Mouse (Mus musculus): ENCODE data around the gene Dok3. TPM values are rescaled to one million over a fixed set of nuclear protein-coding genes. Genes with fewer than 3 reads are reported as not detected.
A peak's percentile ranks its signal among the peaks of the same experiment; 100 is the strongest.
"Not testable (repeated sequence)": the region's sequence is repeated elsewhere in the genome, so short reads cannot be mapped to it uniquely, and the experiment has no call there.

Gene Dok3
- 39.8 TPM in 2 replicates for polyA plus RNA-seq (2012; rRNA removed)

- Histone ChIP-seq H3K4me3 (replicated peaks; ENCODE audit: extremely low read depth, low read depth, low read length) (peak within 1 kb of the TSS; percentile 39), H3K4me1 (ENCODE audit: control insufficient read depth, insufficient read depth, low read length) (no peaks in the 10 kb centered on the region)
- TF ChIP-seq CTCF (IDR thresholded peaks at IDR 0.05; ENCODE audit: insufficient read depth, low read length) (no peak), POLR2A (IDR thresholded peaks at IDR 0.05; ENCODE audit: borderline replicate concordance, extremely low read depth, low read depth, low read length) (no peak)
- 70% methylated on average over 8 of the region's 8 CpGs for WGBS
- no peak for DNase-seq
Observed at GRCm38 (mm10) chr13:55529198-55529915, at the start of gene Dok3. Gene Dok3 (minus strand): TSS chr13:55529296.

- TF ChIP-seq CTCF (IDR thresholded peaks at IDR 0.05; ENCODE audit: insufficient read depth, low read length) (no peak), POLR2A (IDR thresholded peaks at IDR 0.05; ENCODE audit: borderline replicate concordance, extremely low read depth, low read depth, low read length) (no peak)
- DNase-seq, result no peak
- WGBS, result 71% methylated on average over 4 of the region's 4 CpGs
- Histone ChIP-seq H3K4me3 (replicated peaks; ENCODE audit: extremely low read depth, low read depth, low read length) (no peak overlapping the region), H3K4me1 (ENCODE audit: control insufficient read depth, insufficient read depth, low read length) (no peaks in the 10 kb centered on the region)
Observed at GRCm38 (mm10) chr13:55578086-55578485, 49.0 kb upstream of the Dok3 start.

DNA sequence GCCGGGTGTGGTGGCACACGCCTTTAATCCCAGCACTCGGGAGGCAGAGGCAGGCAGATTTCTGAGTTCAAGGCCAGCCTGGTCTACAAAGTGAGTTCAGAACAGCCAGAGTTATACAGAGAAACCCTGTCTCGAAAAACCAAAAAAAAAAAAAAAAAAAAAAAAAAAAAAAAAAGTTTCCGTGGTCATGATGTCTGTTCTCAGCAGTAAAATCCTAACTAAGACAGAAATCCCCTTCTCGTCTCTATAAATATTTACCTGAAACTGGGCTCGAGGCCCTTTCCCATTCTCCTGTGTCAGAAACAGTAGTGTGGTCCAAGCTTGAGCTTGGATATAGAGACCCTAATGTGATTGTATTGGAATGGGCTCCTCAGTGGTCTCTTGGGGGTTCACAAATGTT, 47.8 kb upstream of the Dok3 start:
- H3K4me1 ChIP-seq (ENCODE audit: control insufficient read depth, insufficient read depth, low read length); DNase-seq; H3K4me3 ChIP-seq (replicated peaks; ENCODE audit: extremely low read depth, low read depth, low read length): not testable (repeated sequence)
- 85% methylated on average over 7 of the region's 7 CpGs for WGBS

DNA sequence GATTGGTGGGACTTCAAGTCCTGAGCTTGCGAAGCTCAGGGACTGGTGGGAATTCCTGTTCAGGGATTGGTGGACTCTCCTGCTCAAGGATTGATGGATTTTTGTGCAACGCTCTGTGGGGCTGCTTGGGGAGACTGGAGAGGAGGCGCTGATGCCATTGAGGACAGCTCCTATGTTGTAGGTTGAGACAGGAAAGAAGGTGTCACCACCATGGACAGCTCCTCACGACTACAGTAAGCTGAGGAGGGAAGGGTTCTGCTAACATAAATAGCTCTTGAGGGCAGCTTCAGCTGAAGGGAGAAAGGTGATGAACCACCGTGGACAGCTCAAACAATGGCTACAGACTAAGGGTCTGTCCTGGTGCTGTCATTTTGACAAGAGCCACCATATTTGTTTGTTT, 46.8 kb upstream of the Dok3 start:
- H3K4me1 ChIP-seq (ENCODE audit: control insufficient read depth, insufficient read depth, low read length), result no peaks in the 10 kb centered on the region
- H3K4me3 ChIP-seq (replicated peaks; ENCODE audit: extremely low read depth, low read depth, low read length), result no peak overlapping the region
- WGBS, result 61% methylated on average over 5 of the region's 5 CpGs
- TF ChIP-seq POLR2A (IDR thresholded peaks at IDR 0.05; ENCODE audit: borderline replicate concordance, extremely low read depth, low read depth, low read length) (no peak), CTCF (IDR thresholded peaks at IDR 0.05; ENCODE audit: insufficient read depth, low read length) (no peak)
- DNase-seq, result no peak

DNA sequence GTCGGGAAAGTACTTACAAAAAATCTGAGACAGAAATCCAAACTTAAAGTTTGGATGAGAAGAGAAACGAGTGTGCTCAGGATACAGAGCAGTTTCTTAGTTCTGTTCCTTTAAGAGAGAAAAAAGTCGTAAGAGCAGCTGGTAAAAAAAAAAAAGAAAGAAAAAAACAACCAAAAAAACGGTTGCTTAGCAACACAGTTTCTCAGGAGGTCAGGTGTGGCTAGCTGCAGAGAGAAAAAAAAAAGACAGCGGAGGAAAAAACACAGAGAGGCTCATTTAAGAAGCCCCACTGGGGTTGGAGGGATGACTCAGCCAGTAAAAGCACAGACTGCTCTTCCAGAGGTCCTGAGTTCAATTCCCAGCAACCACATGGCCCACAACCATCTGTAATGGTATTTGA, 45.2 kb upstream of the Dok3 start:
- H3K4me3 ChIP-seq (replicated peaks; ENCODE audit: extremely low read depth, low read depth, low read length), result no peak overlapping the region
- no peak for DNase-seq
- TF ChIP-seq CTCF (IDR thresholded peaks at IDR 0.05; ENCODE audit: insufficient read depth, low read length), result no peak
- TF ChIP-seq POLR2A (IDR thresholded peaks at IDR 0.05; ENCODE audit: borderline replicate concordance, extremely low read depth, low read depth, low read length), result no peak
- 71% methylated on average over 5 of the region's 5 CpGs for WGBS
- peaks cover 4% of the 10 kb centered on the region for H3K4me1 ChIP-seq (ENCODE audit: control insufficient read depth, insufficient read depth, low read length)

DNA sequence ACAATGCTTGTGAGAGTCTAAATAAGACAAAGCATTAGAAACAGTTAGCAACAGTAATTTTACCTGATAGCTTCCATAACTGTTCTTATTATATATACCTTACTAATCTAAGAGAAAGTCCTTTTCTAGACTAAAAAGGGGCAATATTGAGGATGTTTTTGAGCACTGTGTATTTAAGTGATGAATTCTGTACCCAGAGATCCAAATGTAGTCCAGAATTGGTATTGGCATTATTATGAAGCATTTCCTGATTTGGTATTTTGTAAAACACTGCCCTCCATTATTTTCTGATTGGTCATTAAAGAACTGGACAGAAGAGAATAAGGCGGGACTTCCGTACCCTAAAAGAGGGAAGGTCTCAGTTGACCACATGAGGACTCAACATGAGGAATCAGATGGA, 44.3 kb upstream of the Dok3 start, which contains the start of gene Tmed9:
Gene Tmed9 (plus strand): TSS at position 301 of the 400 bp plus-strand sequence.
- H3K4me3 ChIP-seq (replicated peaks; ENCODE audit: extremely low read depth, low read depth, low read length), result no peak within 1 kb of the TSS
- no peak for DNase-seq
- peaks cover 5% of the 10 kb centered on the region for H3K4me1 ChIP-seq (ENCODE audit: control insufficient read depth, insufficient read depth, low read length)
- 99% methylated on average over 2 of the region's 2 CpGs for WGBS
- TF ChIP-seq POLR2A (IDR thresholded peaks at IDR 0.05; ENCODE audit: borderline replicate concordance, extremely low read depth, low read depth, low read length) (no peak), CTCF (IDR thresholded peaks at IDR 0.05; ENCODE audit: insufficient read depth, low read length) (no peak)

DNA sequence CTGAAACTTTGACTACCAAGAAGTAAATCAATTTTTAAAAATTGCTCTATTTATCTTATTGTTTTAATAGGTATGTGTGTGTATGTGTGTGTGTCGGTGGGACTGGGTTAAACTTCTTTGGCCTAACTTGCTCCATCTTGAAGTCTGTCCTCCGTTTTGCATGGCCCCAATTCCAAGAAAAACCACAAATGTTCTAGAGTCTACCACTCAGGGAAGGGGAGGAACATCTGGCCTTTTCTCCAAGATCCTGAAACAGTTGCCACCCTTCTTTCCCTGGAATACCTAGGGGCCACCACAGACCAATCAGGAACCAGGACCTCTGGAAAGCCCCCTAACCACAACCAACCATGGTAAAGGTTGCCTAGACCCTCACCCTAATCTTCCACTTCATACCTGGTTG, 42.9 kb upstream of the Dok3 start:
- Histone ChIP-seq H3K4me1 (ENCODE audit: control insufficient read depth, insufficient read depth, low read length) (peaks cover 5% of the 10 kb centered on the region), H3K4me3 (replicated peaks; ENCODE audit: extremely low read depth, low read depth, low read length) (no peak overlapping the region)
- no peak for TF ChIP-seq POLR2A (IDR thresholded peaks at IDR 0.05; ENCODE audit: borderline replicate concordance, extremely low read depth, low read depth, low read length)
- no peak for TF ChIP-seq CTCF (IDR thresholded peaks at IDR 0.05; ENCODE audit: insufficient read depth, low read length)
- 71% methylated on average over 2 of the region's 2 CpGs for WGBS
- no peak for DNase-seq

- peaks cover 5% of the 10 kb centered on the region for H3K4me1 ChIP-seq (ENCODE audit: control insufficient read depth, insufficient read depth, low read length)
- peak within 1 kb of the TSS; percentile 91 for H3K4me3 ChIP-seq (replicated peaks; ENCODE audit: extremely low read depth, low read depth, low read length)
- 2% methylated on average over 47 of the region's 47 CpGs for WGBS
- DNase-seq, result peak; percentile 93
- TF ChIP-seq CTCF (IDR thresholded peaks at IDR 0.05; ENCODE audit: insufficient read depth, low read length), result no peak
- peak; percentile 45; the same call in 1 of the 2 replicates for TF ChIP-seq POLR2A (IDR thresholded peaks at IDR 0.05; ENCODE audit: borderline replicate concordance, extremely low read depth, low read depth, low read length)
Observed at GRCm38 (mm10) chr13:55571027-55571751, 42.1 kb upstream of the Dok3 start, which contains the start of gene Fam193b. Gene Fam193b (minus strand): TSS chr13:55571120.

- Histone ChIP-seq H3K4me3 (replicated peaks; ENCODE audit: extremely low read depth, low read depth, low read length) (peak overlapping the region; percentile 91), H3K4me1 (ENCODE audit: control insufficient read depth, insufficient read depth, low read length) (peaks cover 5% of the 10 kb centered on the region)
- under 1% methylated on average over 47 of the region's 47 CpGs for WGBS
- TF ChIP-seq POLR2A (IDR thresholded peaks at IDR 0.05; ENCODE audit: borderline replicate concordance, extremely low read depth, low read depth, low read length), result no peak
- TF ChIP-seq CTCF (IDR thresholded peaks at IDR 0.05; ENCODE audit: insufficient read depth, low read length), result no peak
- peak; percentile 52 for DNase-seq
Observed at GRCm38 (mm10) chr13:55570286-55570973, 41.3 kb upstream of the Dok3 start.

Data from lung, adult 2 months (tissue).